Mouse (Mus musculus): ENCODE results near the gene Ppm1m. TPM values are rescaled to one million over a fixed set of nuclear protein-coding genes. Genes with fewer than 3 reads are reported as not detected.
"Not testable (repeated sequence)": the region's sequence is repeated elsewhere in the genome, so short reads cannot be mapped to it uniquely, and the experiment has no call there.

Gene Ppm1m
- polyA plus RNA-seq, 1 experiment: 28.5 TPM

DNA sequence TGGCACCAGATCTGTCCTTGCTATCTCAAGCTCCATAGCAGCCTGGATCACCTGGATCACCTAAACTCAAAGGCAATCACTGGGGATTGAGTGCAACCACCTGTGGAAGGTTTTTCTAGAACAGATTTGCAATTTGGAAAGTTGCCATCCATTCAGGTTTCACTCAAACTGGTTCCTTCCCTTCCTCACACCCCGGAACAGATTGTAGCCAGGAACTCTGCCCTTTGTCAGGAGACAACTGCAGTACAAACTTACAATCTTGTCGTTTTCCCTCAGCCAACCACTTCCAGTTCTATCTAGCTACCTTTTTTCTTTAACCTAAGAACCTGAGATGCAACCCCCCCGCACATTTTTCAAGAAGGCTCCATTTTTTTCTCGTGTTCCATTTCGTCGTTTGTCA lies 29.6 kb downstream of the Ppm1m start:
- TF ChIP-seq CTCF (conservative IDR thresholded peaks at IDR 0.05; ENCODE audit: insufficient read depth, insufficient read length, low read depth, low read length) (no peak), POLR2A (IDR thresholded peaks at IDR 0.05; ENCODE audit: low read depth, low read length) (no peak)
- H3K36me3 ChIP-seq (ENCODE audit: control insufficient read depth, insufficient read depth, low read length): no peaks in the 10 kb centered on the region
- H3K4me3 ChIP-seq (ENCODE audit: insufficient read depth, low read depth, low read length): no peak overlapping the region
- H3K27me3 ChIP-seq (replicated peaks; ENCODE audit: control insufficient read depth, insufficient read depth, low read length): no peaks in the 10 kb centered on the region
- DNase-seq: peak; percentile 68
- peaks cover 16% of the 10 kb centered on the region for H3K4me1 ChIP-seq (ENCODE audit: control insufficient read depth, insufficient read depth, low read length)
- peak overlapping the region; percentile 1; the same call in 1 of the 2 replicates for H3K27ac ChIP-seq (ENCODE audit: insufficient read depth, low read depth, low read length)
- 27% methylated on average over 6 of the region's 6 CpGs for WGBS

DNA sequence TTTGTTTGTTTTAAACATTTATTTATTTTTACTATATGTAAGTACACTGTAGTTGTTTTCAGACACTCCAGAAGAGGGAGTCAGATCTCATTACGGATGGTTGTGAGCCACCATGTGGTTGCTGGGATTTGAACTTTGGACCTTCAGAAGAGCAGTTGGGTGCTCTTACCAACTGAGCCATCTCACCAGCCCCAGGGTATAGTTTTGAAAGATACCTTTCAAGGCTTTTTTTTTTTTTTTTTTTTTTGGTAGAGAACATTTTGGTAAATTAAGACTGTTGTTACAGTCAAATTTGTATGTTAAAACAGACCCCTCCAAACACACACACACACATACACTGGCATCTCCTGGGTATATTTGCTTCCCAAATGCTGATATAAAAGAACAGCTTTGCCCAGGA lies 30.5 kb downstream of the Ppm1m start:
- not testable (repeated sequence) for DNase-seq

DNA sequence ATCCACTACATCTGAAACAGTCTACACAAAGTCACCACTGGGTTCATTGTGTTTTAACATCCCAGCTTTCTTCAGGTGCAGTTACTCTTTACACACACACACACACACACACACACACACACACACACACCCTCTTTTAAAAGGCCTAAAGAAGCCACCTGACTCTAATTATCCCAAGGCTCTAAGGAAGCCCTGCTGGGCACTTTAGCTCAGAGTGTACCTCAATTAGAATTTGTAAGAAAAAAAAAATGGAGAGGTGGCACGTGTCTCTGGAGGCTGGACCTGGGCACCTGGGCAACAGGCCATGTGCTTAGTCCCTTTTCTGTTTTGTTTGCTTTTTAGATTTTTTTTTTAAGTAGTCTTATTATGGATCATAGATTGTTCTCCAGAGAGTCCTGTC lies 31.8 kb downstream of the Ppm1m start:
- Histone ChIP-seq H3K4me3 (ENCODE audit: insufficient read depth, low read depth, low read length) (no peak overlapping the region), H3K27me3 (replicated peaks; ENCODE audit: control insufficient read depth, insufficient read depth, low read length) (no peaks in the 10 kb centered on the region), H3K36me3 (ENCODE audit: control insufficient read depth, insufficient read depth, low read length) (no peaks in the 10 kb centered on the region), H3K4me1 (ENCODE audit: control insufficient read depth, insufficient read depth, low read length) (peaks cover 7% of the 10 kb centered on the region), H3K27ac (ENCODE audit: insufficient read depth, low read depth, low read length) (no peak overlapping the region)
- 32% methylated on average over 1 of the region's 1 CpGs for WGBS
- no peak for DNase-seq
- TF ChIP-seq CTCF (conservative IDR thresholded peaks at IDR 0.05; ENCODE audit: insufficient read depth, insufficient read length, low read depth, low read length) (no peak), POLR2A (IDR thresholded peaks at IDR 0.05; ENCODE audit: low read depth, low read length) (no peak)

More for the DNA sequence above, 30.5 kb downstream of the Ppm1m start:
- peaks cover 10% of the 10 kb centered on the region for H3K4me1 ChIP-seq (ENCODE audit: control insufficient read depth, insufficient read depth, low read length)
- H3K36me3 ChIP-seq (ENCODE audit: control insufficient read depth, insufficient read depth, low read length); H3K27ac ChIP-seq (ENCODE audit: insufficient read depth, low read depth, low read length); H3K27me3 ChIP-seq (replicated peaks; ENCODE audit: control insufficient read depth, insufficient read depth, low read length); H3K4me3 ChIP-seq (ENCODE audit: insufficient read depth, low read depth, low read length): not testable (repeated sequence)
- WGBS: 40% methylated on average over 1 of the region's 1 CpGs

DNA sequence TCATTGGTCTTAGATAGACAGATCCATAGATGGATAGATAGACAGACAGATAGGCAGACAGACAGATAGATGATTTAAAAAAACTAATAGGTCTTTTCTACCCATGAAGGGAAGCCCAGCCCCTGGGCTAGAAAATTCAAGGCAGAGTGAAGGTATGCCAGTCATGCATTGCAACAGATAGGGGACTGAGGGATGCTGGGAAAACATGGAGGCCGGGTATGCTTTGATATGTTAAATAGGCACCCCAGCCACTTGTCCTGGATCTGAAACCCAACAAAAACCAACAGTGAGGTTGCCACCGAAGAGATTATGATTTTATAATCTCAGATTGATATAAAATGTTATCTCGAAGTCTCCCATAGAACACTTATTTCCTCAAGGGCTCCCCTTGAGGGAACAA lies 32.3 kb downstream of the Ppm1m start:
- H3K27me3 ChIP-seq (replicated peaks; ENCODE audit: control insufficient read depth, insufficient read depth, low read length): no peaks in the 10 kb centered on the region
- no peak overlapping the region for H3K27ac ChIP-seq (ENCODE audit: insufficient read depth, low read depth, low read length)
- H3K4me3 ChIP-seq (ENCODE audit: insufficient read depth, low read depth, low read length): no peak overlapping the region
- H3K4me1 ChIP-seq (ENCODE audit: control insufficient read depth, insufficient read depth, low read length): peaks cover 7% of the 10 kb centered on the region
- no peak for TF ChIP-seq CTCF (conservative IDR thresholded peaks at IDR 0.05; ENCODE audit: insufficient read depth, insufficient read length, low read depth, low read length)
- no peak for TF ChIP-seq POLR2A (IDR thresholded peaks at IDR 0.05; ENCODE audit: low read depth, low read length)
- no peaks in the 10 kb centered on the region for H3K36me3 ChIP-seq (ENCODE audit: control insufficient read depth, insufficient read depth, low read length)
- no peak for DNase-seq
- WGBS: 85% methylated on average over 3 of the region's 3 CpGs

DNA sequence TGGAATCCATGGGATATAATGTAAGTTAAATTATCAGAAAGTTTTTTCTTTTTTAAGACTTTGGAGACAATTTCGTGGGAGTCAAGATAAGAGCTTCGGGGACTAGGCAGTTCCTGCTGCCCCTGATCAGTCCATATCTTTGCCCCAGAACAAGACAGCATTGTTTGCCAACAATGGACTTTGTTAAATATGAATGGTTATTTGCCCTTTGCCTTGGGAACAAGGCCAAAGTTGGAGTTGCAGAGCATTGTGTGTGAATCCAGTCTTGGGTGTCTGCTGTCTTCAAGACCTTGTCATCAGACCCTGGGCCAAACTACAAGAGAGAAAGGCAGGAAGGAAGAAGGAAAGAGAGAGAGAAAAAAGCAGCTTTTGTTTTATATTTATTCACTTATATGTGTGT lies 32.8 kb downstream of the Ppm1m start:
- Histone ChIP-seq H3K36me3 (ENCODE audit: control insufficient read depth, insufficient read depth, low read length) (no peaks in the 10 kb centered on the region), H3K27me3 (replicated peaks; ENCODE audit: control insufficient read depth, insufficient read depth, low read length) (no peaks in the 10 kb centered on the region), H3K4me3 (ENCODE audit: insufficient read depth, low read depth, low read length) (no peak overlapping the region), H3K27ac (ENCODE audit: insufficient read depth, low read depth, low read length) (no peak overlapping the region), H3K4me1 (ENCODE audit: control insufficient read depth, insufficient read depth, low read length) (peaks cover 7% of the 10 kb centered on the region)
- no peak for DNase-seq
- WGBS: 77% methylated on average over 2 of the region's 2 CpGs
- TF ChIP-seq CTCF (conservative IDR thresholded peaks at IDR 0.05; ENCODE audit: insufficient read depth, insufficient read length, low read depth, low read length) (no peak), POLR2A (IDR thresholded peaks at IDR 0.05; ENCODE audit: low read depth, low read length) (no peak)

DNA sequence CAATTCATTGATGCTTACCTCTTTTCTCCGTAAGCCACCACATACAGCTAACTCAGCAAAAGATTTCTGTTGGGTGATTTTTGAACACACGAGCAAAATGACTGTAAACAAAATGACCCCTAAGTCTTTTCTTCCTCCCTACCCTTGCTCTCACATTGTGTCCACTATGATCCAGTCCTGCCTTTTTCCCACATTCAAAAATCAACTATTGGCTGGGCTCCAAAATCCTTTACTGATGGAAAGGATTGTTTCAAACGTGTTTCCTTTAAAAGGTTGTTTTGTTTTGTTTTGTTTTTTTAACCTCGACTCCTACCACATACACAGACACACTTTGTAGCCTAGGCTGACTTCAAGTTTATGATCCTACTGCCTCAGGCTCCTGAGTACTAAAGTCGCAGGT lies 39.1 kb downstream of the Ppm1m start:
- WGBS: 23% methylated on average over 5 of the region's 5 CpGs
- Histone ChIP-seq H3K36me3 (ENCODE audit: control insufficient read depth, insufficient read depth, low read length) (no peaks in the 10 kb centered on the region), H3K4me1 (ENCODE audit: control insufficient read depth, insufficient read depth, low read length) (peaks cover 19% of the 10 kb centered on the region; the same call in 1 of the 2 replicates), H3K27ac (ENCODE audit: insufficient read depth, low read depth, low read length) (peak overlapping the region; percentile 99), H3K4me3 (ENCODE audit: insufficient read depth, low read depth, low read length) (peak overlapping the region; percentile 67), H3K27me3 (replicated peaks; ENCODE audit: control insufficient read depth, insufficient read depth, low read length) (no peaks in the 10 kb centered on the region)
- DNase-seq: no peak
- TF ChIP-seq POLR2A (IDR thresholded peaks at IDR 0.05; ENCODE audit: low read depth, low read length) (no peak), CTCF (conservative IDR thresholded peaks at IDR 0.05; ENCODE audit: insufficient read depth, insufficient read length, low read depth, low read length) (no peak)

DNA sequence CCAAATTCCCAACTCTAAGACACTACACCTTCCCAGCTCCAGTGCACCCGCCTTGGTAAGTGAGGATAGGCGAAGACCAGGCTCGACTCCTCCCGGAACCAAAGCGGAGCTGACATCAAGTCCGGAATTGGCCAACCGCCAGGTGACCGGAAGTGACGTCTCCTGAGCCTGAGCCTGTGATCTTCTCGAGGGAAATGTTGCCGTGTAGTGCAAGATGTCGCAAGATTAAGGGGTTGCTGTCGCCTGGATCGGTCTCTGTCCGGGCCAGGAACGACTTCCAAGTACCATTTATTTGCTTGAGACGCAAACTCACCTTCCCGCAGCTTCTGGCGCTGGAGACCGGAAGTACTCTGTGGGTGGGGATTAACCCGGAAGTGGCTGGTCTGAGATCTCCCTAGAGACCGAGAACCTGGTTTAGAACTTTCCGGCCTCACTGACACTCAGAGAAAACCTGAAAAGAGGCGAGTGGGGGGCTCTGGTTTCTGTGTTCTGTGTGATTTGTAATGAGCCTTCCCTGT lies 39.7 kb downstream of the Ppm1m start:
- DNase-seq: peak; percentile 98
- WGBS: 6% methylated on average over 24 of the region's 24 CpGs
- Histone ChIP-seq H3K27me3 (replicated peaks; ENCODE audit: control insufficient read depth, insufficient read depth, low read length) (no peaks in the 10 kb centered on the region), H3K27ac (ENCODE audit: insufficient read depth, low read depth, low read length) (peak overlapping the region; percentile 99), H3K4me3 (ENCODE audit: insufficient read depth, low read depth, low read length) (peak overlapping the region; percentile 67), H3K36me3 (ENCODE audit: control insufficient read depth, insufficient read depth, low read length) (no peaks in the 10 kb centered on the region), H3K4me1 (ENCODE audit: control insufficient read depth, insufficient read depth, low read length) (peaks cover 19% of the 10 kb centered on the region; the same call in 1 of the 2 replicates)
- TF ChIP-seq CTCF (conservative IDR thresholded peaks at IDR 0.05; ENCODE audit: insufficient read depth, insufficient read length, low read depth, low read length) (no peak), POLR2A (IDR thresholded peaks at IDR 0.05; ENCODE audit: low read depth, low read length) (peak; percentile 37)

All from kidney, adult 2 months (tissue).